15 mouse cellular contexts compared by ENCODE assay signal in the genomic region with DNA sequence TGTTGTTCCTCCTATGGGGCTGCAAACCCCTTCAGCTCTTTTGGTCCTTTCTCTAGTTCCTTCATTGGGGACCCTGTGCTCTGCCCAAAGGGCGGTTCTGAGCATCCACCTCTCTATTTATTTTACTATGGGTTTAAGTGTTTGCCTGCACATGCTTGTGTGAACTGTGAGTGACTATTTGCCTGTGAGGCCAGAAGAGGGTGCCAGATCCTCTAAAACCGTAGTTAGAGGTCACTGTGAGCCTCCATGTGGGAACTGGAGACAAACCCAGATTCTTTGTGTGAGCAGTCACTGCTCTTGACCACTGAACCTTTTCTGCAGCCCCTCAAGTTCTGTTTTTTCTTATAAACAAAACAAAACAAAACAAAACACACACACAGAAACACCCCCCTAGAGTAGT. TPM values are rescaled to one million over a fixed set of nuclear protein-coding genes. Genes with fewer than 3 reads are reported as not detected.
A peak's percentile ranks its signal among the peaks of the same experiment; 100 is the strongest.
DNase-seq lines count a peak whose midpoint lies in the region; ATAC-seq and TF ChIP-seq lines count a peak whose summit lies in the region.
"Had no signal": no experiment of that assay in that cellular context is flagged by ENCODE, and none has a peak within 500 bp of the region (broad histone marks: within the 10 kb centered on the region; RNA-seq: fewer than 3 reads in every experiment).

No protein-coding gene starts in this region.

- WGBS in stomach, postnatal 0 days, result 44% methylated on average over 2 of the region's 2 CpGs
- WGBS in heart, embryonic 12.5 days, result 49% methylated on average over 2 of the region's 2 CpGs

- no peaks in the 10 kb centered on the region for H3K4me1 ChIP-seq in stomach, postnatal 0 days (replicated peaks; ENCODE audit: control insufficient read depth, insufficient read depth)
- H3K4me1 ChIP-seq in heart, embryonic 12.5 days (replicated peaks), result no peaks in the 10 kb centered on the region
- H3K4me1 ChIP-seq: embryonic facial prominence, embryonic 15.5 days; forebrain, embryonic 15.5 days had no signal

- H3K4me2 ChIP-seq in stomach, postnatal 0 days (replicated peaks; ENCODE audit: low read depth), result no peak overlapping the region
- H3K4me2 ChIP-seq in heart, embryonic 12.5 days, result no peak overlapping the region
- H3K4me2 ChIP-seq: embryonic facial prominence, embryonic 15.5 days; forebrain, embryonic 15.5 days; liver, embryonic 11.5 days had no signal

- H3K9me3 ChIP-seq in stomach, postnatal 0 days (ENCODE audit: control insufficient read depth, low read length), result no peaks in the 10 kb centered on the region
- H3K9me3 ChIP-seq in heart, embryonic 12.5 days (replicated peaks), result no peaks in the 10 kb centered on the region
- H3K9me3 ChIP-seq: embryonic facial prominence, embryonic 15.5 days; forebrain, embryonic 15.5 days had no signal

- H3K27me3 ChIP-seq in stomach, postnatal 0 days (ENCODE audit: control insufficient read depth, insufficient read depth, low read length), result no peaks in the 10 kb centered on the region
- H3K27me3 ChIP-seq in heart, embryonic 12.5 days (replicated peaks), result no peaks in the 10 kb centered on the region
- H3K27me3 ChIP-seq: embryonic facial prominence, embryonic 15.5 days; forebrain, embryonic 15.5 days had no signal

- TF ChIP-seq CTCF in stomach, postnatal 0 days (IDR thresholded peaks at IDR 0.05; ENCODE audit: low read depth), result peak; percentile 49

- peak; percentile 16 for DNase-seq in kidney, adult 18-20 months
- DNase-seq in kidney, adult 11 months, result no peak
- DNase-seq in lung, postnatal 36 days, result peak; percentile 10
- no peak for DNase-seq in lung, postnatal 14 days
- peak; percentile 12 for DNase-seq in adipocyte (ENCODE audit: low spot score)
- DNase-seq in stomach, postnatal 0 days (ENCODE audit: low spot score), result no peak
- DNase-seq in spleen, adult 12 weeks (ENCODE audit: low spot score), result no peak
- DNase-seq: gastrocnemius, postnatal 10 days; right cerebral cortex, postnatal 25 days had no signal

- H3K9ac ChIP-seq in stomach, postnatal 0 days (ENCODE audit: low read length), result no peak overlapping the region
- no peak overlapping the region for H3K9ac ChIP-seq in heart, embryonic 12.5 days
- H3K9ac ChIP-seq: embryonic facial prominence, embryonic 15.5 days; forebrain, embryonic 15.5 days had no signal

- no peak for TF ChIP-seq EP300 in stomach, postnatal 0 days (optimal IDR thresholded peaks at IDR 0.05)

- H3K4me3 ChIP-seq in stomach, postnatal 0 days (ENCODE audit: low read depth, low read length), result no peak overlapping the region
- no peak overlapping the region for H3K4me3 ChIP-seq in heart, embryonic 12.5 days
- H3K4me3 ChIP-seq: embryonic facial prominence, embryonic 15.5 days; forebrain, embryonic 15.5 days; myocyte had no signal

- H3K27ac ChIP-seq in stomach, postnatal 0 days (replicated peaks), result no peak overlapping the region
- H3K27ac ChIP-seq in heart, embryonic 12.5 days (ENCODE audit: poor library complexity, severe bottlenecking), result no peak overlapping the region
- H3K27ac ChIP-seq: embryonic facial prominence, embryonic 15.5 days; forebrain, embryonic 15.5 days had no signal

- no peaks in the 10 kb centered on the region for H3K36me3 ChIP-seq in stomach, postnatal 0 days (ENCODE audit: control insufficient read depth, insufficient read depth, low read length)
- H3K36me3 ChIP-seq in heart, embryonic 12.5 days, result no peaks in the 10 kb centered on the region
- H3K36me3 ChIP-seq: embryonic facial prominence, embryonic 15.5 days; forebrain, embryonic 15.5 days had no signal

- no peak for ATAC-seq in stomach, postnatal 0 days (ENCODE audit: low FRiP score, low TSS enrichment)
- ATAC-seq in heart, embryonic 12.5 days (ENCODE audit: insufficient number of reproducible peaks, low FRiP score), result no peak
- ATAC-seq: activated CD4-positive, CD25-positive, alpha-beta regulatory T cell, adult 4 months; forebrain, embryonic 15.5 days had no signal

RNA-seq across cellular contexts. Expression of a gene that starts 14.1 kb away (rescaled TPM):
- polyA plus RNA-seq in stomach, postnatal 0 days (2015; fragmentation: Nextera tagmentation; extraction: Ambion mirVana), result 3.7 and 3.9 TPM in 2 replicates
- polyA plus RNA-seq in heart, embryonic 12.5 days (2016; fragmentation: Nextera tagmentation; extraction: Ambion mirVana), result 1.8 and 2.0 TPM in 2 replicates
- polyA plus RNA-seq: activated CD4-positive, CD25-positive, alpha-beta regulatory T cell, adult 4 months had no signal

Comparison
In these comparisons a context has a peak if more than half of its experiments do, and no peak if none do; other contexts are left out.
1. DNase-seq: peak in kidney, adult 18-20 months (single experiment), lung, postnatal 36 days (single experiment) and adipocyte (single experiment); none in kidney, adult 11 months (single experiment), lung, postnatal 14 days (single experiment), stomach, postnatal 0 days (single experiment) and spleen, adult 12 weeks (single experiment).